Mouse (Mus musculus): Measurements from ENCODE around the gene Rftn1. TPM values are rescaled to one million over a fixed set of nuclear protein-coding genes. Genes with fewer than 3 reads are reported as not detected.

The Rftn1 gene
- polyA plus RNA-seq, 1 experiment from 2014 or later = 12.8 TPM

DNA sequence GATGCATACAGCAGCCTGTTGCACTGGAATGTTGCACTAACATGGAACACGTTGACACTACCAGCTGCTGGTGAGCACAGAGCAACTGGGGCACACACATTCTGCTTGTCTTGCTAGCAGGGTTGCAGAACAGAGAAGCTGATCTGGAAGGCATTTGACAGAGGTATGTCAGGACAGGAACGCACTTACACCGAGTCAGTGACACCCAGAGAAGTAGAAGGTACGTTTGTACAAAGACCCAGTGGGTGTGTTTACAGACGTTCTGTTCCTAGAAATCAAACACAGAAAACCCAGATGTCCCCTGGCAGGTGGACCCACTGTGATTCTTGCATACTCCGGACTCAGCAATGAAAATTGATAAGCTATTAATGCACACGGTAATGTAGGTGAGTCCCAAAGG, 215.0 kb downstream of the Rftn1 start:
- H3K9me3 ChIP-seq (ENCODE audit: control insufficient read depth, low read length) = peaks cover 6% of the 10 kb centered on the region; the same call in 1 of the 2 replicates
- 0 out of 2 replicates have a peak, but pooled peaks cover 4% of the 10 kb centered on the region for H3K4me1 ChIP-seq (ENCODE audit: control insufficient read depth, insufficient read depth, low read length)
- DNase-seq = no peak
- no peaks in the 10 kb centered on the region for H3K27me3 ChIP-seq (ENCODE audit: control insufficient read depth, insufficient read depth, low read length)
- H3K4me3 ChIP-seq (replicated peaks; ENCODE audit: low read depth, low read length) = no peak overlapping the region
- no peaks in the 10 kb centered on the region for H3K36me3 ChIP-seq (ENCODE audit: control insufficient read depth, insufficient read depth, low read length)
- no peak for ATAC-seq (ENCODE audit: low FRiP score, low TSS enrichment)
- WGBS = 66% methylated on average over 7 of the region's 7 CpGs
- no peak overlapping the region for H3K9ac ChIP-seq (replicated peaks; ENCODE audit: low read length)
- H3K4me2 ChIP-seq (ENCODE audit: low read length) = no peak overlapping the region
- H3K27ac ChIP-seq (replicated peaks; ENCODE audit: low read depth, low read length) = no peak overlapping the region

- ATAC-seq (ENCODE audit: low FRiP score, low TSS enrichment) (no peak), DNase-seq (no peak)
- no peaks in the 10 kb centered on the region for H3K36me3 ChIP-seq (ENCODE audit: control insufficient read depth, insufficient read depth, low read length)
- 0 out of 2 replicates have a peak, but pooled peaks cover 4% of the 10 kb centered on the region for H3K4me1 ChIP-seq (ENCODE audit: control insufficient read depth, insufficient read depth, low read length)
- no peak overlapping the region for H3K27ac ChIP-seq (replicated peaks; ENCODE audit: low read depth, low read length)
- H3K4me2 ChIP-seq (ENCODE audit: low read length) = no peak overlapping the region
- H3K27me3 ChIP-seq (ENCODE audit: control insufficient read depth, insufficient read depth, low read length) = no peaks in the 10 kb centered on the region
- no peak overlapping the region for H3K9ac ChIP-seq (replicated peaks; ENCODE audit: low read length)
- 88% methylated on average over 6 of the region's 6 CpGs for WGBS
- peaks cover 6% of the 10 kb centered on the region; the same call in 1 of the 2 replicates for H3K9me3 ChIP-seq (ENCODE audit: control insufficient read depth, low read length)
- no peak overlapping the region for H3K4me3 ChIP-seq (replicated peaks; ENCODE audit: low read depth, low read length)
These were observed 215.5 kb downstream of the Rftn1 start for GRCm38 (mm10) chr17:49974996-49975395.

DNA sequence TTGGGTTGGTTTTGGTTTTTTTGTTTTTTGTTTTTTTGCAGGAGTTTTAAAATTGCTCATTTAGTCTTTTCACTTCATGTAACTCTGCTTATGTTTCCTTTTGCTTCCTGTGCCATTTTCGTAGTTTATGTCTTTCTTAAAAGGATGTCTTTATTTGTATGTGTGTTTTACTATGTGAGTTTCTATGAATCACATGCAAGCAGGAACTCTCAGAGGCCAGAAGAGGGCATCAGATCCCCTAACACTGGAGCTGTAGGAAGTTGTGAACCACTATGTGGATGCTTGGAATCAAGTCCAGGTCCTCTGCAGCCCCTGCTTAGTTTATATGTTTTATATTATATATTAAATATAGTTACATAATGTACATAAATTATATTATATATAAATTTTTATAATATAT, 218.3 kb downstream of the Rftn1 start:
- no peak for ATAC-seq (ENCODE audit: low FRiP score, low TSS enrichment)
- Histone ChIP-seq H3K27me3 (ENCODE audit: control insufficient read depth, insufficient read depth, low read length) (no peaks in the 10 kb centered on the region), H3K27ac (replicated peaks; ENCODE audit: low read depth, low read length) (no peak overlapping the region), H3K4me3 (replicated peaks; ENCODE audit: low read depth, low read length) (no peak overlapping the region), H3K9ac (replicated peaks; ENCODE audit: low read length) (no peak overlapping the region), H3K4me1 (ENCODE audit: control insufficient read depth, insufficient read depth, low read length) (0 out of 2 replicates have a peak, but pooled peaks cover 3% of the 10 kb centered on the region), H3K36me3 (ENCODE audit: control insufficient read depth, insufficient read depth, low read length) (no peaks in the 10 kb centered on the region), H3K9me3 (ENCODE audit: control insufficient read depth, low read length) (peaks cover 9% of the 10 kb centered on the region; the same call in 1 of the 2 replicates), H3K4me2 (ENCODE audit: low read length) (no peak overlapping the region)
- DNase-seq = no peak
- WGBS = 92% methylated on average over 1 of the region's 1 CpGs

DNA sequence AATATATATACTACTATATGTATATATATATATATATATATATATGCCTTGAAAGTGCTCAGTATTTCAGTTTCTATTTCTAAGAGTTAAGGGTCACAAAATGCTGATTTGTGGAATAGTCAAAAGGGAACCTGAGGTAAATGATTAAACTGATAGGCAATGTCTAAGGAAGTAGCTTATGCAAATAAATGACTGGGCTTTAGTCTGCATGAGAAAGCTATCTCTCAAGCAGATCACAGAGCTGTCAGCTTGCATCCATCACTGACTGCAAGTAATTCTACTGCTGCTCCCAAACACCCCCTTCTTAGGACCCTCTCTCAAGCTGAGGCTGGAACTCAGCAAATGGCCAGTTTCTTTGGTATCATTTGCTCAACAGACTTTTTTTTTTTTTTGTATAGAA, 219.4 kb downstream of the Rftn1 start:
- H3K27me3 ChIP-seq (ENCODE audit: control insufficient read depth, insufficient read depth, low read length) = no peaks in the 10 kb centered on the region

DNA sequence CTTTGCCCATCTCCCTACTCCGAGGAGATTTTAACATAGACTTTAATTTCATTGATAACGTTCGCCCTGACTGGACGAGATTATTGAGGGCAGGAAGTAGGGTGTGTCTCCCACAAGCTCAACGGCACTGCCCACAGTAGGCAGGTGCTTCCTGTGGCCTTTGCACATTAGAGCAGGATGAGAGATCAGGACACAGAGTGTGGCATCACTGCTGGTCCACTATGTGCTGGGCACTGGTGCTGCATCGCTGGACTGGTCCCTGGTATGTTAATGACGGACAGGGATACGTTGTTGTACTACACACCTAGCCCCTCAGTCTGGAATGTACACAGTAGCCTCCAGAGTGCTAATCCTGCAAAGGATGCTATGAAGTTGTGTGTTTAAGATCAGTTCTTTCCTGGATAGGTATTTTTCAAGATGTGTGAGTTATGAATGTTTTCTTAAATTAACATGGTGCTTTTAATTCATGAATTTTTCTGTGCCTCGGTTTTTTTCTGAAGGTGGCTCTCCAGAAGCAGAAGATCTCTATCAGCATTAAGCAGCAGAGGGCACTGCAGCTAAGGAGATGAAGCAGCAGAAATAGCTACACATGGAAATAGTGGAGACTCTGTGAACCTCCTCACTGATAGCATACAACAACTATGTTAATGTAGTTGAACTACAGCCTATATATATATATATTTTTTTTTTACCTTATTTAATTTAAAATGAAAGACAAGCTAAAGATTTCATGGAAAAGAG, 221.8 kb downstream of the Rftn1 start:
- Histone ChIP-seq H3K36me3 (ENCODE audit: control insufficient read depth, insufficient read depth, low read length) (no peaks in the 10 kb centered on the region), H3K9ac (replicated peaks; ENCODE audit: low read length) (no peak overlapping the region), H3K27me3 (ENCODE audit: control insufficient read depth, insufficient read depth, low read length) (no peaks in the 10 kb centered on the region), H3K4me3 (replicated peaks; ENCODE audit: low read depth, low read length) (no peak overlapping the region), H3K27ac (replicated peaks; ENCODE audit: low read depth, low read length) (no peak overlapping the region), H3K4me1 (ENCODE audit: control insufficient read depth, insufficient read depth, low read length) (no peaks in the 10 kb centered on the region), H3K9me3 (ENCODE audit: control insufficient read depth, low read length) (peaks cover 9% of the 10 kb centered on the region; the same call in 1 of the 2 replicates), H3K4me2 (ENCODE audit: low read length) (no peak overlapping the region)
- DNase-seq (peak; percentile 85), ATAC-seq (ENCODE audit: low FRiP score, low TSS enrichment) (peak; percentile 68; the same call in 1 of the 2 replicates)
- WGBS = 69% methylated on average over 9 of the region's 9 CpGs

More for the DNA sequence above, 219.4 kb downstream of the Rftn1 start:
- Histone ChIP-seq H3K36me3 (ENCODE audit: control insufficient read depth, insufficient read depth, low read length) (no peaks in the 10 kb centered on the region), H3K4me3 (replicated peaks; ENCODE audit: low read depth, low read length) (no peak overlapping the region), H3K27ac (replicated peaks; ENCODE audit: low read depth, low read length) (no peak overlapping the region), H3K4me1 (ENCODE audit: control insufficient read depth, insufficient read depth, low read length) (no peaks in the 10 kb centered on the region), H3K9ac (replicated peaks; ENCODE audit: low read length) (no peak overlapping the region), H3K4me2 (ENCODE audit: low read length) (no peak overlapping the region), H3K9me3 (ENCODE audit: control insufficient read depth, low read length) (peaks cover 9% of the 10 kb centered on the region; the same call in 1 of the 2 replicates)
- no peak for ATAC-seq (ENCODE audit: low FRiP score, low TSS enrichment)
- DNase-seq = no peak

DNA sequence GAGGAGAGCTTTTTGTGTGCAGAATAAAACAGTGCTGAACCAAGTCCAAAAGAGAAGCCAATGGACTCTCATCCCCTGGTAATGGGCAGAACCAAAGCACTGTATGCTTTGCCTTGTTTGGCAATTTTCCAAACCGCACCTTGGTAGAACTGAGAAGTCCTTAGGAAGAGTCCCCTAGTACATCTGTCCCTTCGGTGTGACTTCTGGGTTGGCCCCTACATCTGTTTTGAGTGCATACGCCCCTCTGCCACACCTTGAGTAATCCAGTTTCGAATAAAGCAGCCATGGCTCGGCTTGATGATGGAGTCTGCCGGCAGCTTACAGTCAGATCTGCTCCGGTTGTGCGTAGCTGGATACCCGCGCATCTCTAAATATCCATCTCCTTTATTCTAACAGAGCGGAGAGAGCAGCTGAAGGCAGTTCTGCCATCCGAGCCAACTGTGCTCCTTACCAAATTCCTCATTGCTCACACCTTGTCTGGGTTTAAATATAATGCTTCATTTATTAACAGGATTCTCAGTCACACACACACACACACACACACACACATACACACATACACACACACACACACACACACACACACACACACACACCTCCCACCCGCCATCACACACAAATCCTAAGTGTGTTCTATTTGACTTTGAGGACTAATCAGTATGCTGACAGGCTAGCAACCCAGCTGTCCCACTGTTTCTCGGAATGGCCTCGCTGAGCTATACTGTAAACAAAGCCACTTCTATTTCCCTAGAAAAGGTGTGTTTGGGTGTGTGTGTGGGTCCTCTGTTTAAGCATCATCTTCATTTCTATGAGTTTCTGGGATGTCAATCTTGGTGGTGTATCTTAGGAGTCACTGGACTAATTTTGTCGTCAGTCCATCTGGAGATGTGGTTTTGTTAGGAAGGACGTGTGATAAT, 224.4 kb downstream of the Rftn1 start:
- Histone ChIP-seq H3K9me3 (ENCODE audit: control insufficient read depth, low read length) (peaks cover 9% of the 10 kb centered on the region; the same call in 1 of the 2 replicates), H3K36me3 (ENCODE audit: control insufficient read depth, insufficient read depth, low read length) (no peaks in the 10 kb centered on the region), H3K4me1 (ENCODE audit: control insufficient read depth, insufficient read depth, low read length) (no peaks in the 10 kb centered on the region), H3K4me3 (replicated peaks; ENCODE audit: low read depth, low read length) (no peak overlapping the region), H3K4me2 (ENCODE audit: low read length) (no peak overlapping the region), H3K27ac (replicated peaks; ENCODE audit: low read depth, low read length) (0 out of 2 replicates have a peak overlapping the region, but pooled peaks have one; percentile 38), H3K27me3 (ENCODE audit: control insufficient read depth, insufficient read depth, low read length) (no peaks in the 10 kb centered on the region), H3K9ac (replicated peaks; ENCODE audit: low read length) (no peak overlapping the region)
- ATAC-seq (ENCODE audit: low FRiP score, low TSS enrichment) (no peak; the same call in 1 of the 2 replicates), DNase-seq (peak; percentile 42)
- 72% methylated on average over 17 of the region's 17 CpGs for WGBS

- Histone ChIP-seq H3K9me3 (ENCODE audit: control insufficient read depth, low read length) (0 out of 2 replicates have a peak, but pooled peaks cover 3% of the 10 kb centered on the region), H3K4me3 (replicated peaks; ENCODE audit: low read depth, low read length) (no peak overlapping the region), H3K27ac (replicated peaks; ENCODE audit: low read depth, low read length) (no peak overlapping the region), H3K36me3 (ENCODE audit: control insufficient read depth, insufficient read depth, low read length) (no peaks in the 10 kb centered on the region), H3K4me1 (ENCODE audit: control insufficient read depth, insufficient read depth, low read length) (no peaks in the 10 kb centered on the region), H3K27me3 (ENCODE audit: control insufficient read depth, insufficient read depth, low read length) (no peaks in the 10 kb centered on the region), H3K4me2 (ENCODE audit: low read length) (no peak overlapping the region), H3K9ac (replicated peaks; ENCODE audit: low read length) (no peak overlapping the region)
- ATAC-seq (ENCODE audit: low FRiP score, low TSS enrichment) (no peak), DNase-seq (no peak)
- 74% methylated on average over 7 of the region's 7 CpGs for WGBS
These were observed 225.4 kb downstream of the Rftn1 start for GRCm38 (mm10) chr17:49965035-49965434.

DNA sequence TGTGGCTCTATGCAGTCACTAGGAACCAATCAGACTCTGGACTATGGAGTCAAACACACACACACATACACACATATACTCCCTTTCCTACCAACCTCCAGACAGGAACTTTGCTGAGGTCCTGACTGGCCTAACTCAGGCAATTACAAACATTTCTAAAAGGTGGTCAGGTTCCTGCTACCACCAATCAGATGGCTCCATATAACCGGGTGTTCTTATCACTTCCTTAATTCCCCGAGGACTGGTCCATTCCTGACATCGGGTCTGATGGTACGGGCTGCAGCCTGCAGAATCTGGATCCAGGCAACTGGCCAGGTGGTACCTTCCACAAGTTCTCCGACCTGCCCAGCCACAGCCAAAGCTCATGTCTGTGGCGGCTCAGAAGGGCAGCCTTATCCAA, 226.0 kb downstream of the Rftn1 start:
- no peaks in the 10 kb centered on the region for H3K9me3 ChIP-seq (ENCODE audit: control insufficient read depth, low read length)
- 96% methylated on average over 6 of the region's 6 CpGs for WGBS
- no peaks in the 10 kb centered on the region for H3K27me3 ChIP-seq (ENCODE audit: control insufficient read depth, insufficient read depth, low read length)
- H3K36me3 ChIP-seq (ENCODE audit: control insufficient read depth, insufficient read depth, low read length) = no peaks in the 10 kb centered on the region
- no peak overlapping the region for H3K4me2 ChIP-seq (ENCODE audit: low read length)
- DNase-seq (no peak), ATAC-seq (ENCODE audit: low FRiP score, low TSS enrichment) (no peak)
- no peak overlapping the region for H3K4me3 ChIP-seq (replicated peaks; ENCODE audit: low read depth, low read length)
- no peaks in the 10 kb centered on the region for H3K4me1 ChIP-seq (ENCODE audit: control insufficient read depth, insufficient read depth, low read length)
- no peak overlapping the region for H3K27ac ChIP-seq (replicated peaks; ENCODE audit: low read depth, low read length)
- H3K9ac ChIP-seq (replicated peaks; ENCODE audit: low read length) = no peak overlapping the region
